29 mouse cellular contexts compared by ENCODE assay signal in the genomic region with DNA sequence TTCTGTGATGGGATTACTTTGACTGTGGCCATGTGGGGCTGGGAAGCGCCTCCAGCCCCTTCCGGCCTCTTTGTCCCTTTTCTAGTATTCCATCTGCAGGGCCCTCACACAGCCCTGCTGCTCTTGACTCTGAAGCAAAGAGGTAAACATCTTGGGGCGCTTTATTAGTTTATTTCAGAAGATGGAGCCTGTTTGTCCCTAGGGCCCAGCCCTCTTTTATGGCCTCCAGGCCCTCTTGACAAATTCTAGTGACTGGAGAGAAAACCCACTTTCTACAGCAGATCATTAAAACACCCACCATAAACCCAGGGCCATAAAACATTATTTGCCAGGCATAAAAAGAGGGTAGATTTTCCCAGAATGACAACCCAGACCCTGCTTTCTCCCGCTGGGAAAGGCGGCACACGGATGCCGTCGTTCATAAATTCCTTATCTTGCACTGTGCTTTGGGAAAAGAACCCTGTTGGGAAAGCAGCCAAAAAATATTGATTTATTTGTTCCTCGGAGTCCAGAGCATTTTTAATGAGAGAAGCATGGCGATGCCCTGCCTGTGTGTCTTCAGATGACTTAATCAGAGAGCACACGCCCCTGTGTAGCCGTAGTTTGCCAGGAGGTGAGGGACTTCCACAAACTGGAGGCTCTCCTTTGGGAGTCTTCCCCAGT. TPM values are rescaled to one million over a fixed set of nuclear protein-coding genes. Genes with fewer than 3 reads are reported as not detected.
DNase-seq lines count a peak whose midpoint lies in the region; ATAC-seq and TF ChIP-seq lines count a peak whose summit lies in the region.
"Had no signal": no experiment of that assay in that cellular context is flagged by ENCODE, and none has a peak within 500 bp of the region (broad histone marks: within the 10 kb centered on the region; RNA-seq: fewer than 3 reads in every experiment).

No protein-coding gene starts in this region.

- H3K4me1 ChIP-seq in intestine, embryonic 14.5 days (replicated peaks; ENCODE audit: control insufficient read depth, insufficient read depth, low read length), result peaks cover 6% of the 10 kb centered on the region; the same call in 1 of the 2 replicates
- 0 out of 2 replicates have a peak, but pooled peaks cover 6% of the 10 kb centered on the region for H3K4me1 ChIP-seq in intestine, postnatal 0 days (replicated peaks; ENCODE audit: control insufficient read depth, insufficient read depth, low read length)
- H3K4me1 ChIP-seq in limb, embryonic 13.5 days, result peaks cover 35% of the 10 kb centered on the region

- ATAC-seq in intestine, embryonic 14.5 days (replicated peaks; ENCODE audit: low FRiP score, low TSS enrichment, low read depth), result no peak
- no peak for ATAC-seq in intestine, postnatal 0 days
- ATAC-seq in limb, embryonic 13.5 days (ENCODE audit: low FRiP score, low read depth), result no peak
- ATAC-seq: forebrain, embryonic 13.5 days; liver, postnatal 0 days; midbrain, embryonic 13.5 days had no signal

- H3K9me3 ChIP-seq in intestine, embryonic 14.5 days (ENCODE audit: control insufficient read depth, low read length), result no peaks in the 10 kb centered on the region
- H3K9me3 ChIP-seq in intestine, postnatal 0 days (ENCODE audit: control insufficient read depth), result no peaks in the 10 kb centered on the region
- no peaks in the 10 kb centered on the region for H3K9me3 ChIP-seq in limb, embryonic 13.5 days
- H3K9me3 ChIP-seq: embryonic facial prominence, embryonic 13.5 days; forebrain, embryonic 13.5 days; heart, embryonic 10.5 days; hindbrain, embryonic 15.5 days; midbrain, embryonic 13.5 days; neural tube, embryonic 12.5 days had no signal

- no peak overlapping the region for H3K27ac ChIP-seq in intestine, embryonic 14.5 days (ENCODE audit: low read depth)
- H3K27ac ChIP-seq in intestine, postnatal 0 days (ENCODE audit: low read depth, low read length), result no peak overlapping the region
- H3K27ac ChIP-seq in limb, embryonic 13.5 days, result peak overlapping the region; percentile 40; the same call in 1 of the 2 replicates
- H3K27ac ChIP-seq: embryonic facial prominence, embryonic 13.5 days; forebrain, embryonic 13.5 days; gastrocnemius, adult 2 months; heart, embryonic 10.5 days; hindbrain, embryonic 15.5 days; midbrain, embryonic 13.5 days; neural tube, embryonic 12.5 days had no signal

- no peak for TF ChIP-seq CTCF in intestine, postnatal 0 days (IDR thresholded peaks at IDR 0.05; ENCODE audit: low read depth)

- H3K36me3 ChIP-seq in intestine, embryonic 14.5 days (ENCODE audit: control insufficient read depth, insufficient read depth, low read length), result no peaks in the 10 kb centered on the region
- no peaks in the 10 kb centered on the region for H3K36me3 ChIP-seq in intestine, postnatal 0 days (ENCODE audit: control insufficient read depth, insufficient read depth)
- no peaks in the 10 kb centered on the region for H3K36me3 ChIP-seq in limb, embryonic 13.5 days
- H3K36me3 ChIP-seq: embryonic facial prominence, embryonic 13.5 days; heart, embryonic 10.5 days; hindbrain, embryonic 15.5 days; midbrain, embryonic 13.5 days; neural tube, embryonic 12.5 days had no signal

- WGBS in intestine, embryonic 14.5 days, result 23% methylated on average over 12 of the region's 12 CpGs
- 20% methylated on average over 12 of the region's 12 CpGs for WGBS in intestine, postnatal 0 days
- WGBS in limb, embryonic 13.5 days, result 12% methylated on average over 12 of the region's 12 CpGs

- no peak overlapping the region for H3K9ac ChIP-seq in intestine, embryonic 14.5 days (ENCODE audit: low read length)
- no peak overlapping the region for H3K9ac ChIP-seq in intestine, postnatal 0 days (ENCODE audit: low read depth, low read length)
- no peak overlapping the region for H3K9ac ChIP-seq in limb, embryonic 13.5 days
- H3K9ac ChIP-seq: embryonic facial prominence, embryonic 13.5 days; forebrain, embryonic 13.5 days; hindbrain, embryonic 15.5 days; liver, postnatal 0 days; midbrain, embryonic 13.5 days; neural tube, embryonic 12.5 days had no signal

- peaks cover 12% of the 10 kb centered on the region; the same call in 1 of the 2 replicates for H3K27me3 ChIP-seq in intestine, embryonic 14.5 days (replicated peaks; ENCODE audit: control insufficient read depth, insufficient read depth, low read length)
- H3K27me3 ChIP-seq in intestine, postnatal 0 days (replicated peaks; ENCODE audit: control insufficient read depth, insufficient read depth, low read length), result peaks cover 22% of the 10 kb centered on the region
- H3K27me3 ChIP-seq in limb, embryonic 13.5 days, result peaks cover 3% of the 10 kb centered on the region; the same call in 1 of the 2 replicates
- H3K27me3 ChIP-seq: embryonic facial prominence, embryonic 13.5 days had no signal

- no peak overlapping the region for H3K4me3 ChIP-seq in intestine, embryonic 14.5 days (ENCODE audit: low read depth, low read length)
- no peak overlapping the region for H3K4me3 ChIP-seq in intestine, postnatal 0 days (ENCODE audit: low read depth, low read length)
- no peak overlapping the region for H3K4me3 ChIP-seq in limb, embryonic 13.5 days
- H3K4me3 ChIP-seq: embryonic facial prominence, embryonic 13.5 days; erythroblast, embryonic 14.5 days; forebrain, embryonic 13.5 days; gastrocnemius, adult 2 months; heart, embryonic 10.5 days; hindbrain, embryonic 15.5 days; midbrain, embryonic 13.5 days; neural tube, embryonic 12.5 days had no signal

- peak; percentile 62 for DNase-seq in intestine, embryonic 14.5 days (ENCODE audit: low spot score)
- peak; percentile 81 for DNase-seq in MN1 (ENCODE audit: low spot score)
- peak; percentile 74 for DNase-seq in forelimb bud, embryonic 11.5 days (ENCODE audit: low read depth, low spot score)
- no peak for DNase-seq in left cerebral cortex, postnatal 10 days (ENCODE audit: extremely low spot score in 1 of 2, low spot score in 2 of 2)
- DNase-seq in urinary bladder, postnatal 10 days (ENCODE audit: low spot score), result no peak
- DNase-seq: cerebellum, adult 8-10 months; cerebellum, postnatal 36 days; embryo, embryonic 11 days; gastrocnemius, adult 2 months; kidney, adult 11 months; kidney, postnatal 14 days; liver; liver, postnatal 0 days; lung, postnatal 14 days; retina, postnatal 1 day; right cerebral cortex, postnatal 25 days; spleen, adult 18-20 months; thymus, postnatal 14 days had no signal

- H3K4me2 ChIP-seq in intestine, embryonic 14.5 days (ENCODE audit: low read length), result no peak overlapping the region
- no peak overlapping the region for H3K4me2 ChIP-seq in intestine, postnatal 0 days (replicated peaks; ENCODE audit: low read depth)
- H3K4me2 ChIP-seq in limb, embryonic 13.5 days (replicated peaks), result peak overlapping the region; percentile 38
- H3K4me2 ChIP-seq: embryonic facial prominence, embryonic 13.5 days; forebrain, embryonic 13.5 days; hindbrain, embryonic 15.5 days; midbrain, embryonic 13.5 days; neural tube, embryonic 12.5 days had no signal

- intact Hi-C loops in left cerebral cortex, postnatal 10 days (cut with DNase I), result loop anchor here (10.0 kb wide), 1 partner anchor 497 kb away; no protein-coding TSS in a partner anchor

RNA-seq across cellular contexts. Expression of gene Wnt5a, which starts 3.2 kb away (rescaled TPM):
- polyA plus RNA-seq in intestine, embryonic 14.5 days (2014; fragmentation: Nextera tagmentation; extraction: Ambion mirVana), result 37.0 and 49.8 TPM in 2 replicates
- 11.6 and 12.0 TPM in 2 replicates for polyA plus RNA-seq in intestine, postnatal 0 days (2015; fragmentation: Nextera tagmentation; extraction: Ambion mirVana)
- 137 and 154 TPM in 2 replicates for polyA plus RNA-seq in limb, embryonic 13.5 days (2015; fragmentation: Nextera tagmentation; extraction: Ambion mirVana)
- total RNA-seq in left cerebral cortex, postnatal 10 days (2021), result 10 to 100 TPM in 1 of 2 experiments, 1 to 10 TPM in 1; 10.0 to 11.3 TPM
- total RNA-seq: hematopoietic stem cell, adult 5-6 weeks; megakaryocyte progenitor cell, adult 5-6 weeks had no signal
- polyA plus RNA-seq: erythroblast, embryonic 14.5 days had no signal

Comparison
In these comparisons a context has a peak if more than half of its experiments do, and no peak if none do; other contexts are left out.
1. DNase-seq: peak in intestine, embryonic 14.5 days (single experiment), MN1 (single experiment) and forelimb bud, embryonic 11.5 days (single experiment); none in left cerebral cortex, postnatal 10 days (0 of 2) and urinary bladder, postnatal 10 days (single experiment).